13 mouse cellular contexts compared by ENCODE assay signal in the genomic region with DNA sequence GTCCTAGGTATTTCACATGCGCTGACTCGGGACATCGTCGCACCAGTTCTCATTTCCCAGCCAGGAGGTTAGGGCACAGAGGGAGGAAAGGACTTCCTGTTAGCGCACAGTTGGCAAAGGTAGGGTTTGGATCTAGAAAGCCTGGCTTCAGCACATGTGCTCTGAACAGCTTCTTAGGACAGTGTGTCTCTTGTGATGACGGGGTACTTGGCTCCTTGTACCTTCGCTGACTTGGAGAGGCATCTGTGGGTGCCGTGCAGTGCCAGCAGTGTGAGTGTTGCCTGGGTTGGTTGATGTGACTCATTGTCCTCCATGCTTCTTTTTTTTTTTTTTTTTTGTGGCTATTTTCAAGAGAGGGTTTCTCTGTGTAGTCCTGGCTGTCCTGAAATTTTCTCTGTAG. TPM values are rescaled to one million over a fixed set of nuclear protein-coding genes. Genes with fewer than 3 reads are reported as not detected.
DNase-seq lines count a peak whose midpoint lies in the region; ATAC-seq and TF ChIP-seq lines count a peak whose summit lies in the region.
"Had no signal": no experiment of that assay in that cellular context is flagged by ENCODE, and none has a peak within 500 bp of the region (broad histone marks: within the 10 kb centered on the region; RNA-seq: fewer than 3 reads in every experiment).

No protein-coding gene starts in this region.

- 77% methylated on average over 8 of the region's 8 CpGs for WGBS in hindbrain, postnatal 0 days
- 97% methylated on average over 8 of the region's 8 CpGs for WGBS in hindbrain, embryonic 14.5 days

- H3K4me2 ChIP-seq in hindbrain, postnatal 0 days (ENCODE audit: low read depth, low read length) = no peak overlapping the region
- no peak overlapping the region for H3K4me2 ChIP-seq in hindbrain, embryonic 14.5 days (replicated peaks)

- no peak overlapping the region for H3K9ac ChIP-seq in hindbrain, postnatal 0 days (replicated peaks; ENCODE audit: low read length)
- no peak overlapping the region for H3K9ac ChIP-seq in hindbrain, embryonic 14.5 days

- ATAC-seq in hindbrain, postnatal 0 days = peak; percentile 69; the same call in 1 of the 2 replicates
- ATAC-seq in hindbrain, embryonic 14.5 days (ENCODE audit: low FRiP score) = no peak

- H3K4me1 ChIP-seq in hindbrain, postnatal 0 days (ENCODE audit: insufficient read depth, low read length) = no peaks in the 10 kb centered on the region
- H3K4me1 ChIP-seq in hindbrain, embryonic 14.5 days (replicated peaks; ENCODE audit: control insufficient read depth, insufficient read depth, low read length) = no peaks in the 10 kb centered on the region
- H3K4me1 ChIP-seq: forebrain, embryonic 10.5 days had no signal

- H3K27me3 ChIP-seq in hindbrain, postnatal 0 days (ENCODE audit: insufficient read depth, low read length) = no peaks in the 10 kb centered on the region
- no peaks in the 10 kb centered on the region for H3K27me3 ChIP-seq in hindbrain, embryonic 14.5 days (ENCODE audit: control insufficient read depth, insufficient read depth, low read length)

- peak; percentile 12 for DNase-seq in adrenal gland, adult 2 months
- no peak for DNase-seq in adrenal gland, adult 18-20 months (ENCODE audit: low spot score in 2 of 2)
- DNase-seq in hindbrain, postnatal 0 days (ENCODE audit: low spot score) = peak; percentile 33
- DNase-seq in hindbrain, embryonic 14.5 days (ENCODE audit: low spot score) = no peak
- DNase-seq in NIH3T3 (ENCODE audit: low read depth) = peak; percentile 27
- DNase-seq in lung, postnatal 10 days = peak; percentile 34
- no peak for DNase-seq in retina, postnatal 1 day
- DNase-seq in spleen, adult 12 weeks (ENCODE audit: low spot score) = no peak
- DNase-seq: kidney, adult 11 months; thymus, adult 2 months had no signal

- TF ChIP-seq CTCF in hindbrain, postnatal 0 days (IDR thresholded peaks at IDR 0.05; ENCODE audit: low read depth) = no peak

- H3K4me3 ChIP-seq in hindbrain, postnatal 0 days (ENCODE audit: low read length) = no peak overlapping the region
- no peak overlapping the region for H3K4me3 ChIP-seq in hindbrain, embryonic 14.5 days (replicated peaks; ENCODE audit: low read length)
- H3K4me3 ChIP-seq: forebrain, embryonic 10.5 days; myocyte had no signal

- H3K9me3 ChIP-seq in hindbrain, postnatal 0 days (ENCODE audit: low read length) = no peaks in the 10 kb centered on the region
- no peaks in the 10 kb centered on the region for H3K9me3 ChIP-seq in hindbrain, embryonic 14.5 days (ENCODE audit: control insufficient read depth, low read length)
- H3K9me3 ChIP-seq: forebrain, embryonic 10.5 days had no signal

- peaks cover 68% of the 10 kb centered on the region for H3K36me3 ChIP-seq in hindbrain, postnatal 0 days (ENCODE audit: insufficient read depth, low read length)
- peaks cover 98% of the 10 kb centered on the region for H3K36me3 ChIP-seq in hindbrain, embryonic 14.5 days (replicated peaks; ENCODE audit: control insufficient read depth, insufficient read depth)

- H3K27ac ChIP-seq in hindbrain, postnatal 0 days = 0 out of 2 replicates have a peak overlapping the region, but pooled peaks have one; percentile 36
- no peak overlapping the region for H3K27ac ChIP-seq in hindbrain, embryonic 14.5 days
- H3K27ac ChIP-seq: forebrain, embryonic 10.5 days had no signal

RNA-seq across cellular contexts. Expression of a gene that starts 23.9 kb away (rescaled TPM):
- total RNA-seq in adrenal gland, adult 2 months (2021) = 10 to 100 TPM; 25.0 to 28.6 TPM
- 4.9 and 5.8 TPM in 2 replicates for polyA plus RNA-seq in adrenal gland, adult 2 months (2012; rRNA removed)
- 10 to 100 TPM; 24.2 to 27.7 TPM for total RNA-seq in adrenal gland, adult 18-20 months (2021)
- total RNA-seq in hindbrain, postnatal 0 days (2014; rRNA removed) = 19.0 and 24.1 TPM in 2 replicates
- 25.6 and 30.6 TPM in 2 replicates for polyA plus RNA-seq in hindbrain, postnatal 0 days (2015; fragmentation: Nextera tagmentation; extraction: Ambion mirVana)
- 29.3 and 30.5 TPM in 2 replicates for polyA plus RNA-seq in hindbrain, embryonic 14.5 days (2014; fragmentation: Nextera tagmentation; extraction: Ambion mirVana)

RNA-seq across cellular contexts. Expression of a gene that starts 28.6 kb away (rescaled TPM):
- total RNA-seq in adrenal gland, adult 2 months (2021) = 1 to 10 TPM in 1 of 2 experiments, under 1 TPM in 1; 0.58 to 1.9 TPM
- polyA plus RNA-seq in adrenal gland, adult 2 months (2012; rRNA removed) = 3.4 and 4.7 TPM in 2 replicates
- 1 to 10 TPM in 1 of 2 experiments, under 1 TPM in 1; 0.77 to 2.0 TPM for total RNA-seq in adrenal gland, adult 18-20 months (2021)
- 47.7 and 56.9 TPM in 2 replicates for total RNA-seq in hindbrain, postnatal 0 days (2014; rRNA removed)
- polyA plus RNA-seq in hindbrain, postnatal 0 days (2015; fragmentation: Nextera tagmentation; extraction: Ambion mirVana) = 22.5 and 30.2 TPM in 2 replicates
- polyA plus RNA-seq in hindbrain, embryonic 14.5 days (2014; fragmentation: Nextera tagmentation; extraction: Ambion mirVana) = 12.2 and 12.6 TPM in 2 replicates
- total RNA-seq: megakaryocyte, adult 5-6 weeks had no signal

Comparison
In these comparisons a context has a peak if more than half of its experiments do, and no peak if none do; other contexts are left out.
1. DNase-seq: peak in adrenal gland, adult 2 months (single experiment), hindbrain, postnatal 0 days (single experiment), NIH3T3 (single experiment) and lung, postnatal 10 days (single experiment); none in adrenal gland, adult 18-20 months (0 of 2), hindbrain, embryonic 14.5 days (single experiment), retina, postnatal 1 day (single experiment) and spleen, adult 12 weeks (single experiment).
2. RNA of a gene that starts 28.6 kb away (total RNA-seq): 47.7 to 56.9 TPM in hindbrain, postnatal 0 days; 0.77 to 2.0 TPM in adrenal gland, adult 18-20 months and 0.58 to 1.9 TPM in adrenal gland, adult 2 months; every median in the first group is over 10 times any median in the second.